Mouse (Mus musculus): ENCODE data around the gene Vmn1r41. TPM values are rescaled to one million over a fixed set of nuclear protein-coding genes. Genes with fewer than 3 reads are reported as not detected.

Vmn1r41 gene
- polyA plus RNA-seq (2015; fragmentation: Nextera tagmentation; extraction: Ambion mirVana) = not detected in 2 replicates

DNA sequence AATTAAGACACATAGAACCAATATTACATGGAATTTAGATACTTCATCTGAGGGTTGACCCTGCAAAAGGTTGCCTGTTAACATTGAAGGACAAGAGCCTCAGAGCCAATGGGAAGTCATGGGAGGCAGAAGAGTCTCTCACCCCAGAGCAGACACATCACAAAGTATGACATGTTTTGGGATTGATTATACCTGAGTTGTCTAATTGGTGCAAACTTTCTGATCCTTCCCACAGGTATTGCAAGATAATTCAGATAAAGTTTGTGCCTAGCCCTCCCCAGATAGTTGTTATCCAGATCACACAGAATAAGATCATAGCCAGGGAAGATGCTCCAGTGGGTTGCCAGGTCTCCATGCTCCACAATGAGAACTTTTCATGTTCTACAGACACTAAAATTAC, at the start of gene Vmn1r41:
Gene Vmn1r41, plus strand, starts transcription at position 301 of the 400 bp plus-strand sequence.
- Histone ChIP-seq H3K4me1 (no peaks in the 10 kb centered on the region), H3K9ac (no peak within 1 kb of the TSS), H3K4me2 (replicated peaks) (no peak within 1 kb of the TSS), H3K27me3 (no peaks in the 10 kb centered on the region), H3K4me3 (no peak within 1 kb of the TSS), H3K27ac (no peak within 1 kb of the TSS), H3K9me3 (no peaks in the 10 kb centered on the region), H3K36me3 (no peaks in the 10 kb centered on the region)
- ATAC-seq (ENCODE audit: low FRiP score, low read depth) = no peak

- 81% methylated on average over 2 of the region's 2 CpGs for WGBS
- Histone ChIP-seq H3K9ac (no peak overlapping the region), H3K9me3 (no peaks in the 10 kb centered on the region), H3K27me3 (no peaks in the 10 kb centered on the region), H3K4me2 (replicated peaks) (no peak overlapping the region), H3K4me1 (no peaks in the 10 kb centered on the region), H3K4me3 (no peak overlapping the region), H3K27ac (no peak overlapping the region), H3K36me3 (no peaks in the 10 kb centered on the region)
- no peak for ATAC-seq (ENCODE audit: low FRiP score, low read depth)
These were observed 33.9 kb upstream of the Vmn1r41 start for GRCm38 (mm10) chr6:89706624-89707023.

- no peaks in the 10 kb centered on the region for H3K27me3 ChIP-seq
- H3K9me3 ChIP-seq = no peaks in the 10 kb centered on the region
- H3K36me3 ChIP-seq = no peaks in the 10 kb centered on the region
- H3K27ac ChIP-seq = no peak within 1 kb of the TSS
- H3K9ac ChIP-seq = no peak within 1 kb of the TSS
- no peak for ATAC-seq (ENCODE audit: low FRiP score, low read depth)
- no peaks in the 10 kb centered on the region for H3K4me1 ChIP-seq
- H3K4me3 ChIP-seq = no peak within 1 kb of the TSS
- 79% methylated on average over 4 of the region's 4 CpGs for WGBS
- H3K4me2 ChIP-seq (replicated peaks) = no peak within 1 kb of the TSS
These were observed 33.3 kb upstream of the Vmn1r41 start, which contains the start of gene Vmn1r40 for GRCm38 (mm10) chr6:89707240-89707639. TSS of gene Vmn1r40 (plus strand) at chr6:89707540.

- Histone ChIP-seq H3K27ac (no peak overlapping the region), H3K4me1 (no peaks in the 10 kb centered on the region), H3K4me3 (no peak overlapping the region), H3K9me3 (no peaks in the 10 kb centered on the region; the same call in 1 of the 2 replicates), H3K36me3 (no peaks in the 10 kb centered on the region), H3K27me3 (no peaks in the 10 kb centered on the region), H3K9ac (no peak overlapping the region), H3K4me2 (replicated peaks) (no peak overlapping the region)
- ATAC-seq (ENCODE audit: low FRiP score, low read depth) = no peak
These were observed 22.5 kb upstream of the Vmn1r41 start for GRCm38 (mm10) chr6:89718051-89718450.

- no peaks in the 10 kb centered on the region for H3K27me3 ChIP-seq
- H3K27ac ChIP-seq = no peak overlapping the region
- no peak for ATAC-seq (ENCODE audit: low FRiP score, low read depth)
- H3K9ac ChIP-seq = no peak overlapping the region
- H3K36me3 ChIP-seq = no peaks in the 10 kb centered on the region
- H3K4me2 ChIP-seq (replicated peaks) = no peak overlapping the region
- H3K4me1 ChIP-seq = no peaks in the 10 kb centered on the region
- no peak overlapping the region for H3K4me3 ChIP-seq
- H3K9me3 ChIP-seq = no peaks in the 10 kb centered on the region
These were observed 2.2 kb downstream of the Vmn1r41 start for GRCm38 (mm10) chr6:89742811-89743210.

DNA sequence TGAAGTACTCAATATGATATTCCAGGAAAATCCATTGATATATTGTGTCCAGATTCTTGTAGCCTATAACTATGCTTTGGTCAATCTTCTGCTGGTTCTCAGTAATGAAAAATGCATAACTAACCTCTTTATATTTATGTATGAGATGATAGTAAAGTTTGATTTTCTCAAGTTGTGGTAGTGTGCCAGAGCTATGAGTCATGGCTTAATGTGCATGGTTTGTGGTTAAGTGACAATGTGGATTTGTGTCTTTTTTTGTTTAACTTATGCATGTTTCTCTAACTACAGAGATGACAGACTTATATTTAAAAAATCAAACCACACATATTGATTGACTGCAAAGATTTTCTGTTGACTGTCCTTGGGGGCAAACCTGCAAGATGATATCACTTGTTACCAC, 49.7 kb downstream of the Vmn1r41 start:
- Histone ChIP-seq H3K9me3 (peaks cover 4% of the 10 kb centered on the region; the same call in 1 of the 2 replicates), H3K36me3 (no peaks in the 10 kb centered on the region), H3K9ac (no peak overlapping the region), H3K4me1 (no peaks in the 10 kb centered on the region), H3K4me2 (replicated peaks) (no peak overlapping the region), H3K27ac (no peak overlapping the region), H3K4me3 (no peak overlapping the region), H3K27me3 (no peaks in the 10 kb centered on the region)
- ATAC-seq (ENCODE audit: low FRiP score, low read depth) = no peak

Other genes with a start within 250 kb of the Vmn1r41 start
- 55.0 and 59.1 TPM in 2 replicates for gene Chchd6, start 145.1 kb upstream of the Vmn1r41 start, polyA plus RNA-seq (2015; fragmentation: Nextera tagmentation; extraction: Ambion mirVana)
- 8.1 and 9.5 TPM in 2 replicates for gene Txnrd3, start 96.8 kb upstream of the Vmn1r41 start, polyA plus RNA-seq (2015; fragmentation: Nextera tagmentation; extraction: Ambion mirVana)
- gene Vmn1r40, start 33.2 kb upstream of the Vmn1r41 start, polyA plus RNA-seq (2015; fragmentation: Nextera tagmentation; extraction: Ambion mirVana) = not detected in 2 replicates
- gene Vmn1r42, start 135.6 kb downstream of the Vmn1r41 start, polyA plus RNA-seq (2015; fragmentation: Nextera tagmentation; extraction: Ambion mirVana) = not detected in 2 replicates
- not detected in 2 replicates for gene Vmn1r43, start 135.6 kb downstream of the Vmn1r41 start, polyA plus RNA-seq (2015; fragmentation: Nextera tagmentation; extraction: Ambion mirVana)
- gene Vmn1r44, start 142.9 kb downstream of the Vmn1r41 start, polyA plus RNA-seq (2015; fragmentation: Nextera tagmentation; extraction: Ambion mirVana) = not detected in 2 replicates
- not detected in 2 replicates for gene Vmn1r45, start 199.8 kb downstream of the Vmn1r41 start, polyA plus RNA-seq (2015; fragmentation: Nextera tagmentation; extraction: Ambion mirVana)
- gene Vmn1r46, start 228.5 kb downstream of the Vmn1r41 start, polyA plus RNA-seq (2015; fragmentation: Nextera tagmentation; extraction: Ambion mirVana) = not detected in 2 replicates